Mouse (Mus musculus) testis, adult 2 months (tissue): ENCODE measurements around the gene Lalba.
A peak's percentile ranks its signal among the peaks of the same experiment; 100 is the strongest.

Source experiments
- CTCF ChIP-seq: fragments of 200-500 bp; IDR thresholded peaks from 2 replicates; pipeline ENCODE4 v1.5.1; 2012; ENCODE audit warnings: low read depth, mild to moderate bottlenecking, inconsistent platforms, low read length, moderate library complexity; ENCODE audit not compliant: control insufficient read depth, insufficient read depth, insufficient replicate concordance
- POLR2A ChIP-seq: fragments of 200-500 bp; IDR thresholded peaks from 2 replicates; pipeline ENCODE4 v1.6.1; 2012; ENCODE audit warnings: low read depth, mild to moderate bottlenecking, inconsistent platforms, low read length, moderate library complexity; ENCODE audit not compliant: control insufficient read depth

DNA sequence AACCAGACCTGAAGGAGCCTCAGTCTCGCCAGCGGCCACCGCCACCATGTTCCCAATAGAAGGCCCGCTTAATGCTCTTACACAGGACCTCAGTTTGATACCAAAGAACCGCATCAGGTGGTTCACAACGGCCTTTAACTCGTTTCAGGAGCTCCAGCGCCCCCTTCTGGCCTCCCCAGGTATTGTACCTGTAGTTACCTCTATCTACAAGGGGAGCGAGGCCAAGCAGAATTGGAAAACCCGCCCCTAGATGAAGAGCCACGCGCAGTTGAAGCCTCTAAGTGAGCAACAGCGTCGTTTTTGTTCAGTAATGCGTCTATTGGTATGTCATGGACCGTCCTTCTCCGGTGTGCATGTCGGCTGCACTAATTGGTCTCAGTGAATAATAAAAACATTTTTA is 22.0 kb upstream of the Lalba start:
- TF ChIP-seq CTCF (peak; percentile 82), POLR2A (no peak)
